Mouse (Mus musculus) megakaryocyte progenitor cell, adult 5-6 weeks (primary cell): ENCODE measurements around the gene Denr. TPM values are rescaled to one million over a fixed set of nuclear protein-coding genes. Genes with fewer than 3 reads are reported as not detected.

Source experiments
- ATAC-seq: replicated peaks from 2 replicates; pipeline ENCODE4 v1.8.0; 2016; ENCODE audit warnings: mild to moderate bottlenecking, moderate TSS enrichment, inconsistent platforms; ENCODE audit not compliant: poor library complexity
- total RNA-seq, 2 experiments: library from RNA; stranded (forward) in 1 of 2; stranded (reverse) in 1 of 2; fragments of 157-497, 149-512 nt in 1 of 2; fragments of 200-1000 nt in 1 of 2; gene quantifications; 2 replicates each; pipeline versions ENCODE4 v1.2.3 to v1.2.4; 2015 to 2017

The Denr gene
- total RNA-seq, 2 experiments from 2014 or later = 90.6 to 113 TPM

- no peak for ATAC-seq
Measured at GRCm38 (mm10) chr5:123906146-123906975, 614 bp upstream of the Denr start.

- 0 out of 2 replicates have a peak, but pooled peaks have one; percentile 9 for ATAC-seq
Measured at GRCm38 (mm10) chr5:123907631-123907977, 629 bp downstream of the Denr start.

- no peak for ATAC-seq
Measured at GRCm38 (mm10) chr5:123914852-123915251, 7.9 kb downstream of the Denr start.

DNA sequence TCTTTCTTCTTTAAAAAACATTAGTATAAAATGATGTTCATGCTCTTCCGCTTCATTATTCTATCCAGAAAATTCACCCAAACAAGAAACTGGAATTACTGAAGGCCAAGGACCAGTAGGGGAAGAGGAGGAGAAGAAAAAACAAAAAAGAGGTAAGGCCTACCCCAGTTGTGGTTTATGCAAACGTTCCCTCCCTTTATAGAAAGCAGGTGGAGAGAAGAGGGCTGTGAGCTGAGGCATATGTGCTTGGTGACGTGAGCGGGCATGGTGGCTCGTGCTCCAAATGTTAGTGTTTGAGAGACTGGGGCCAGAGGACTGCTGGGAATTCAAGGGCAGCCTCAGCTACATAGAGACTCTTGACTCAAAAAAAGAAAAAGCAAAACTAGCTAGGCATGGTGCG, 15.1 kb downstream of the Denr start:
- ATAC-seq = no peak

- no peak for ATAC-seq
Measured at GRCm38 (mm10) chr5:123927118-123927517, 20.1 kb downstream of the Denr start, which contains the start of gene Gm43518. TSS of gene Gm43518 (plus strand) at chr5:123927418.

DNA sequence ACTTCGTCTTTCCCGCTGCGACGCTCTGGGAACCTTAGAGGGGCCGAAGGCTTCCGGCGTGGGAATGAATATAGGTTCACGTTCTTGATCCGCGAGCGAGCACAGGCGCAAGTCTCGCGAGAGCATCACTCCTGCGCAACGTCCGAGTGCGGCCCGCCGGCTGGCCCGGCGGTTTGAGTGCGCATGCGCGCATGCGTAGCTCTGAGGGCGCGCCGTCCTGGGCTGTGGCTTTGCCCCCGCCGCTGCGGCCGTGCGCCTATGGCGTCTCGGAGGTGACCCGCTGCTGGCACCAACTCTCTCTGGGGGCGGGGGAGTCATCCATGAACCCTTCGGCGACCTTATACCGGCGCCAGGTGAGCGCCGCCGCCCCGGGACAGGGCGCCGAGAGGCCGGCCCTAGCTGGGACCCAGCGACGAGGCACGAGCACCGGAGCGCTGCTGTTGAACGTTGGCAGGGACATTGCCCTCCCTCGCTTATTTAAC, 23.6 kb downstream of the Denr start, which contains the start of gene Ccdc62:
TSS of gene Ccdc62 (plus strand) at position 172 of the 482 bp plus-strand sequence.
- ATAC-seq = peak; percentile 95

DNA sequence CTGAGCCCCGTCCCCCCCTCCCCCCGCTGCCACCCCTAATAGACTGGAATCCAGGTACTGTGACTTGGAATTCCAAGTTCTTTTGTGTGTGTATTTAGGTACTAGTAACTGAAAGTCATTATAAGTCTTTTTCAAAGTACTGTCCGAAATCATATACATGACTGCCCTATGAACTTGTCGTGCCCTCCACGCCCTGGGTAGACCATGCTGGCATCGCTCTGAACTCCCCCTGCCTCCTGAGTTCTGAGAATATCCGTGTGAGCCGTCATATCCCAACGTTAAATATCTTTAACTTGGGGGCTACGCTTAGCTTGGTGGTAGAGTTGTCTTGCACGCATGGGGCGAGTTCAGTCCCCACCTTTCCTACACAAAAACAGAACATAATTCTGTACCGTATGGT, 24.2 kb downstream of the Denr start:
- no peak for ATAC-seq

- no peak for ATAC-seq
Measured at GRCm38 (mm10) chr5:123932927-123933326, 26.0 kb downstream of the Denr start.

GRCm38 (mm10) chr5:123933556-123933955, 26.6 kb downstream of the Denr start:
- ATAC-seq = no peak

DNA sequence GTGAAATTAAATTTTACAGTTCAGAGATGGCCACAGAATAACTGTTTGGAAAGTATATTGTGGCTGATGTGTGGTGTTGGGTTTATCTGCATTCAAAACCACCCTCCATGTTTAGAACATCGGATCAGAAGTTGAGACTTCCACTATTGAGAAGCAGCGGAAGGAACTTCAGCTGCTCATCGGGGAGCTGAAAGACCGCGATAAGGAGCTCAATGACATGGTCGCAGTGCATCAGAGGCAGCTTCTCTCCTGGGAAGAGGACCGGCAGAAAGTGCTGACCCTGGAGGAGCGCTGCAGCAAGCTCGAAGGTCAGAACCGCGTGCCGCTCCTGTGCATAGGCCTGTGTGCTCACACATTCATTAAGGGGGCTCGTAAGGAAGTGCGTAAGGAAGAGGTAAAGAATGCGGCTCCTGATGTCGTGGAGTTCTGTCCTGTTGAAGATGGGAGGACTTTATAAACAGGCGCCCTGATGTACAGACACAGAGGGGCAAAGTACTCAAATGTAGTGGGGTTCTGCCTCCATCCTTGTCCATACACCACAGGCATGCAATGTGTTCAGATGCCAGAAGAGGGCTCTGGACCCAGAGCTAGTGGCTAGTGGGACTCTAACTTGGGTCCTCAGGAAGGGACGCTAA, 27.1 kb downstream of the Denr start:
- peak; percentile 58 for ATAC-seq

- ATAC-seq = no peak
Measured at GRCm38 (mm10) chr5:123935931-123936330, 29.0 kb downstream of the Denr start.

- peak; percentile 42; the same call in 1 of the 2 replicates for ATAC-seq
Measured at GRCm38 (mm10) chr5:123938479-123938878, 31.5 kb downstream of the Denr start.

- no peak for ATAC-seq
Measured at GRCm38 (mm10) chr5:123946546-123946945, 39.6 kb downstream of the Denr start.

- peak; percentile 54; the same call in 1 of the 2 replicates for ATAC-seq
Measured at GRCm38 (mm10) chr5:123947041-123947761, 40.2 kb downstream of the Denr start.

DNA sequence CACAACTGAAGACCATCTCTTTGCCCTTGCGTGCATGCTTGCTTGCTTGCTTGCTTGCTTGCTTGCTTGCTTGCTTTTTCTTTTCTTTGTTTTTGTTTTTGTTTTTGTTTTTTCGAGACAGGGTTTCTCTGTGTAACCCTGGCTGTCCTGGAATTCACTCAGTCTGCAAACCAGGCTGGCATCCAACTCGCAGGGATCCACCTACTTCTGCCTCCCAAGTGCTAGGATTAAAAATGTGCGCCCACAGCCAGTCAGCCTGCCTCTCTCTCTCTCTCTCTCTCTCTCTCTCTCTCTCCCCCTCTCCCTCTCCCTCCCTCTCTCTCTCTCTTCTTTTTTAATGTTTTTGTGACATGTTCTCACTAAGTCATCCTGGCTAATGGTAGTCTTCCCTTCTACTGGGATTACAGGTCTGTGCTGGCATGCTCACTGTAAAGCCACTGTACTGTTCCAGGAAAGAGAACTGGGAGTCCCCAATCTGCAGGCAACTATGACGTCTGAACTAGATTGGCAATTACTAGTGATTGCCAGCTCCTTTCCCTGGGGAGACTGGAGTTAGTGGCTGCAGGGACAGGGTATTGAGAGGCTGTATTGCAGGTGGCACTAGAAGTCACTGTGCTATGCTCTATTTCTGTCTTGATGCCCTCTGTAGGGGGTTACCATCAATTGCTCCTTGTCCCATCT, 45.5 kb downstream of the Denr start:
- no peak for ATAC-seq

GRCm38 (mm10) chr5:123957213-123957612, 50.2 kb downstream of the Denr start:
- no peak for ATAC-seq

GRCm38 (mm10) chr5:123959018-123959417, 52.0 kb downstream of the Denr start:
- ATAC-seq = no peak

- ATAC-seq = no peak
Measured at GRCm38 (mm10) chr5:123960129-123960528, 53.2 kb downstream of the Denr start.

- no peak for ATAC-seq
Measured at GRCm38 (mm10) chr5:123961046-123961445, 54.1 kb downstream of the Denr start.

GRCm38 (mm10) chr5:123964208-123964607, 57.2 kb downstream of the Denr start:
- ATAC-seq = no peak

DNA sequence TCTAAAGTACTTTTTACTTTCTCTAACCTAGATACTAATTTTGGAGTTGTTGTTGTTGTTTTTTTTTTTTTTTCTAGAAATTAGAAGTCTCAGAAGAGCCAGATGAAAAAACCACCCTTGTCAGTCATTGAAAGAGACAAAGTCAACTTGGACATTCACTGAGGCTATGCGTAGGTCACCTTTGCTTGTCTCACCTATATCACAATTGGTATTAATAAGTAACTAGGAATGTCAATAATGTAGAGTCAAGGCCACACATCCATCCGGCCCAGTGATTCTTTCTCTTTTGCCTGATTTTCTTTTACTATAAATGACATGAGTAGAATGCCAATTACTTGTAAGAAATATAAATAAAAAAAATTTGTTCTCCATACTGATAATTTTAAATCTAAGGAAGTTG, 59.8 kb downstream of the Denr start:
- no peak for ATAC-seq
